Mouse (Mus musculus) heart, postnatal 10 days (tissue): ENCODE measurements around the gene Kctd6. TPM values are rescaled to one million over a fixed set of nuclear protein-coding genes. Genes with fewer than 3 reads are reported as not detected.

Experiments
- DNase-seq, 2 experiments: peaks; one replicate each; pipeline ENCODE4 v3.0.0; 2021
- intact Hi-C: fragments of 180-260 bp; cut with DNase I; formaldehyde crosslinking; loops from one replicate; pipeline ENCODE4 v1.15.1; 2025
- total RNA-seq, 2 experiments: library from RNA; stranded (reverse); gene quantifications; 2 replicates each; pipeline ENCODE4 v1.2.3; 2021

The Kctd6 gene
- 10 to 100 TPM; 11.8 to 14.8 TPM for total RNA-seq

- DNase-seq: peak; percentile 99
- intact Hi-C loops: loop anchor here (2.0 kb wide), 1 partner anchor 41 kb away; the partner anchor contains the start of gene Pdhb
Observed at GRCm38 (mm10) chr14:8213803-8214224, at the start of gene Kctd6. Gene Kctd6, plus strand, starts transcription at chr14:8214140.

DNA sequence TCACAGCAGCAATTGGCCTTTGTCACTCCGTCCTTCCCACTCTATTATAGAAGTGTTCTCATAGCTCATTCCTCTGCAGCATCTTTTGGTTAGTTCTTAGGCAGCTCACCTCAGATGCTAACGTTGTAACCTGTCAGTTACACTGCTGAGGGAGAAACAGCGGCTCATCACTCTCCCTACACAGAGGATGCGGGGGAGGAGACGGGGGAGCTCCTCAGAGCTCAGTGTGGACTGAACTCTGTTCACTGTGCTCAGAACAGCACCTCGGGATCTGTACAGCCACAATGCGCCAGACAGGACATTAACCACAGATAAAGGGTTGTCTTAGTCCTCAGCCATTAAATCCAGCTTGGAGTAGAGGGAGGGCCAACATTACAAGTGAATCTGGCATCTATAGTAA, 49.5 kb upstream of the Kctd6 start:
- DNase-seq: no peak
- intact Hi-C loops: loop anchor here (10.0 kb wide), 1 partner anchor 350 kb away; the partner anchor contains the start of gene Flnb

DNA sequence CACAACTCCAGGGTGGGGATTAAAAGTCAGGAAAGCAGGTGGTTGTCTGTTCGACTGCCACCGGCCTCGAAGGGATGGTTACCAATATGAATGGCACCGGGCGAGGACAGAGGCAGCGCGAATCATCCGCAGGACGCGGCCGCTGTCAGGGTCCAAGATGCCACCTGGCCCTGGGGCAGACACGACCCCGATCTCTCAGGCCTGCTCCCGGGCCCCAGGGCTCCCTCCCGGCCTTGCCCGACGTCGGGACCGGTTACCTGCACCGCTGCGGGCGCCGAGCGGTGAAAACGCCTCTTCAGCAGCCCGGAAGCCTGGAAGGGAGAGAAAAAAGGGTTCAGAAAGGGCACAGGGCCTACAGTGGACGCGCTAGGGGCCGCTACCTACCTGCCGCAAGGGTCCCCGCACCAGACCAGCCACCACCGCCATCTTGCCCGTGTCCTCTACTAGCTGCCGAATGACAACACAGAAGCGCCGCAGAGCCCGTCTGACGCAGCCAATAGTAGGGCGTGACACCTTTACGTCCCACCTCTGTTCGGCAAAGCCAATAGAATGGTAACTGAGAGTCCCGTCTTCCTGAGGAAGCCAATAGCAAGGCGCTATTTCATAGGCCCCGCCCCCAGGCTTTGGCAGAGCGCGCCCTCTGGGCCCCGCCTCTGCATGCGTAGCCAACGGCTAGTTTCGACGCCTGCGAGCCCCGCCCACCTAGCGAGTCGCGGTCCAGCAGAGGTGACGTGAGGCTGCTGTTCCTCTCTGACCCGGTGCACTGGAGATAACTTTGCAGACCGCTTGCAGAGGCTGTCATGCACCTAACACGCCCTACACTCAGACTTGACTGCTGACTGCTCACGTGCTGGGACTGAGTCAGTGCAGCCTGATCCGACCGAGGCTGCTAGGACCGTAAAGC, 41.2 kb upstream of the Kctd6 start, which contains the start of gene Pdhb:
Pdhb (minus strand) TSS at position 519 of the 904 bp plus-strand sequence.
- intact Hi-C loops: loop anchor here (2.0 to 10.0 kb wide), 3 partner anchors 42 to 172 kb away; partner anchors contain the start of genes Acox2 and Kctd6
- peak; percentile 100 for DNase-seq

DNA sequence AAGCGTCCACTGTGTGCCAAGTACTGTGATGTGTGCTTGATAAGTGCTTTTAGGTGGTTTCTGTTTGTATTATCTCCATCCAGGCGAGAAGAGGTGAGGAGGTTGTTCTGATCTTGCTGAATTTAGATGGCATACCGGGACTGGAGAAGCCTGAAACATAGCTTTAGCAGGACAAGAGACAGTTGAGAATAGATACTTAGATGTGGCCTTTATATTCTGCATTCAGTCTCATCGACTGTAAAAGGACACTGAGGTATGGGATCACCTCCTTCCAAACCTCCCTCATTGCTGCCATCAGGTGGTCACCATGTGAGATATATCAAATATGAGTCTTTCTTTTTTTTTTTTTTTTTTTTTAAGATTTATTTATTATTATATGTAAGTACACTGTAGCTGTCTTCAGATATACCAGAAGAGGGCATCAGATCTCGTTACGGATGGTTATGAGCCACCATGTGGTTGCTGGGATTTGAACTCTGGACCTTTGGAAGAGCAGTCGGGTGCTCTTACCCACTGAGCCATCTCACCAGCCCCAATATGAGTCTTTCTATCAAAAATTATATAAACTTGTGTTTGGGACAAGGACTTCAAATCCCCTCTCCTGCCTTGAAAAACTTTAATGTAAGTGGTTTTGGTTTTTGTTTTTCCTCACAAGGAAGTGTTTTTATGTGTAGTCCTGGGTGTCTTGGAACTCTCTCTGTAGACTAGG, 40.2 kb upstream of the Kctd6 start:
- intact Hi-C loops: loop anchor here (2.0 to 10.0 kb wide), 3 partner anchors 41 to 171 kb away; partner anchors contain the start of genes Acox2 and Kctd6

DNA sequence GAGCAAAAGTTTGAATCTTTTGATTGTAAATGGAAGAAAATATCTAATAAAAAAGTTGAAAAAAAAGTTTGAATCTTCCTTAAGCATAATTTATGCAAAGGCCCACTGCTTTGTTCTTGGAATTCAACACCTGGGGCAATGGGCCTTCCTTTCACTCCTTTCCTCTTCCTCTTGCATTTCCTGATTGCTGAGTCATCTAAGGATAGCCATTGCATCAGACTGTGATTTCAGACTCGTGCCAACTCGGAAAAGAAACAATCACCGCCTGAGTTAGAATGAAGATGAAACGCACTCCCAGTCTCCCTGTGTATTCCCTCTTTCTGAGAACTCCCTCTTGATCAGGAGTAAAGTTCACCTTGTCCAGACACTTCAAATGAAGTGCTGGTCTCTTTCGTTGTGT, 39.3 kb upstream of the Kctd6 start:
- peak in 1 of 2 experiments; percentile 18 for DNase-seq
- intact Hi-C loops: loop anchor here (5.0 to 10.0 kb wide), 2 partner anchors 83 to 170 kb away; partner anchors contain the start of gene Acox2

More for the DNA sequence above, 40.2 kb upstream of the Kctd6 start:
- peak in 1 of 2 experiments; percentile 44 for DNase-seq

- intact Hi-C loops: loop anchor here (10.0 kb wide), 1 partner anchor 169 kb away; no protein-coding TSS in a partner anchor
- DNase-seq: peak in 1 of 2 experiments; percentile 30
Observed at GRCm38 (mm10) chr14:8176251-8176650, 37.7 kb upstream of the Kctd6 start.

GRCm38 (mm10) chr14:8180371-8181035, 33.4 kb upstream of the Kctd6 start:
- intact Hi-C loops: no loop called here
- no peak for DNase-seq

DNA sequence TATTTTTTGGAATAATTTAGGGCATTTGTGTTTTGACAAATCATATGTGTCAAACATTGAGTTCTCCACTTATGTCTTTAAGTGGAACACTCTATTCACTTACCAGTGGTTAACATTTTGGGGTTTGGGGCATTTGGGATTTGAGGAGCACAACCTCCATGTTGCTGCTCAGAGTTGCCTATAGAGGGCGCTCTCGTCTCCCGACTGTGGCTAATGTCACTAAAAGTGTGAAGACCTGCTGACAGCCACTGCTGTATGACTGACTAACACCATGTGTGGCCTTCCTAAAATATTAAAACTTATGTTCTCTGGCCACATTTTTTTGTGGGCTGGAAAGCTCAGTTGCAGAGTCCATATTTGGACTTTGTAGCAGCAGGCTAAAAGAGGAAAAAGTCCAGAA, 30.6 kb upstream of the Kctd6 start:
- intact Hi-C loops: no loop called here

DNA sequence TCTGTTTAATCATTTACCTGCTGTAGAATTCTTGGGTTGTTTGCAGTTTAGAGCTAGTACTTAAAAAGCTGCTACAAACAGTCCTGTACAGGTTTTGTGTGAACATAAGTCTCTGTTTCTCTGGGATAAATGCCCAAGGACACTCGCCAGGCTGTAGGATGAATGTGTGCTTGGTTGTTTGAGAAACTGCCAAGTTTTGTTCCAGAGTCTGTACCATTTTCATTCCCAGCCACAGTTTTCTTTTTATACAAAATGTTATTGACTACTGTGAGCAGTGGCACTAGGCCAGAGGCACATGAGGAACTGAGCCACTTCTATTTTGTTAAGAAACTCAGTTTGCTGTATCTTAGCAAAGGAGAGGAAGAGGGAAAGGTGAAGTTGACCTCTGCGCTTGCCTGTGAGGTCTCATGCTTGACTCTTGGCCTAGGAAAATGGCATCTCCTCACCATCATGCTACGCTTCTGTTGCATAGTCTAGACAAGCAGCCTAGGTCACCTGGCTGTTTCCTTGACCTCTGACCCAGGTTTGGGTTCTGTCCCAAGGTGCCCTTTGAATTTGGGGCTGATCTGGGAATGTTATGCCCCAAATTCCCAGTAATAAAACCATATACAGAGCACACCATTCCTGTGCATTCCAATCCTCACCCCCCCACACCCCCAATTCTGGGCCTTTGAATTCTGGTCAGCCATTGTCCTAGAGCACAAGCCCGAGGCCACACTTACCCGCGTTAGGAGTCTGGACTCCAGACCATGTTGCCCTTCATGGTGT, 27.5 kb upstream of the Kctd6 start:
- intact Hi-C loops: no loop called here
- DNase-seq: no peak

More for the DNA sequence above, 30.6 kb upstream of the Kctd6 start:
- DNase-seq: no peak

DNA sequence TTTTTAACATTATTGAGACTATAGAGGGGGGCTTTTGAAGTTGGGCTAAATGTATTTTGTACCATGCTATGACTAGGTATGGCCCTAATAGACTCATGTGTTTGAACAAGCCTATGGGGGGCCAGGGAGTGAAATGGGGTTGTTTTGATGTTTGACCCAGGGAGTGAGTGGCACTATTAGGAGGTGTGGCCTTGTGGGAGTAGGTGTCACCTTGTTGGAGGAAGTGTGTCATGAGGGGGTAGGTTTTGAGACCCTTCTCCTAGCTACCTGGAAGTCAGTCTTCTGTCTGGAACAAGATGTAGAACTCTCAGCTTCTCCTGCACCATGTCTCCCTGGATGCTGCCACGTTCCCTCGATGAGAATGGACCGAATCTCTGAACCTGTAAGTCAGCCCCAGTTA, 23.4 kb upstream of the Kctd6 start:
- intact Hi-C loops: no loop called here
- DNase-seq: no peak

DNA sequence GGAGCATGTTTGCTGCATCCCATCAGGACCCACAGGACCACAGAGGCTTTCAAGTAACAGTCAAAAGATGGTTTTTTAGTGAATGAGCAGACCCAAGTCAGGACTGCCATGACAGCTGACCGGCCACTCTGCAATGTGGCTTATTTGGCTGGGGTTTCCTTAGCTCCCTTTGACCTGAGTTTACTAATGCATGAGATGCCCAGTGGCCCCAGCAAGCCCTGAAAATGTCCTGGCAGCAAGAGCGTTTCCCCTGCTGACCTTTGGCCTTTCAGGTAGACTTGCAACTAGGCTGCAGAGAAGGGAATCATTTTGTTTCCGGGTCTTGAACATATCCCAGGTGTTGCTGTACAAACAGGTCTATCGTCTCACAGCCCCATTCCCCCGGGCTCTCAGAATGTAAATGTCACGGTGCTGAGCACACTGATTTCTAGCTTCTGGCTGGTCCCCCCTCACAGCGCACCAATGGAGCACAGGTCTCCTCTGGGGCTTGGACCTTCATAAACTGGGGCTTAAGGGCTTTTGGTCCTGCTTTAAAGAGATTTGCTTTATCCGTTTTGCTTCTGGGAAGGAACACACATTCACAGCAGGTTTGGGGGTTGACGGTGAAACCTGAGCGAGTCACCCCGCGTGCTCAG, 22.5 kb upstream of the Kctd6 start:
- no peak for DNase-seq
- intact Hi-C loops: no loop called here

DNA sequence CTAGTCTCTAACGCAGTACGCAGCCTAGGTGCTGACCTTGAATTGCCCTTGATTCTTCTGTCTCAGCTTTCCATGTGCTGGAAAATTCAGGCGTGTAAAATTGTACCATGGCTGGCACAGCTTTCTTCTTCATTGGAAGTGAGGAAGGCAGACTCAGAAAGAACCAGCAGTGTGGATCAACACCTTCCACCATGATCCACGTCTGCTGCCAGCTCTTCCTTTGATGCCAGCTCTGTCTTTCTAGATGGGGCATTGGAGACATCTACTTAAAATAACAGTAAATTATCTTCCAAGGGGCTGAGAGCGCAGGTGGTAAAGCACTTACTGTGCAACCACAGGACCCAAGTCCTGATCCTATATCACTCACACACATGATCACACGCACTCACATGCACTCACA, 21.2 kb upstream of the Kctd6 start:
- no peak for DNase-seq
- intact Hi-C loops: no loop called here

- peak in 1 of 2 experiments; percentile 42 for DNase-seq
- intact Hi-C loops: no loop called here
Observed at GRCm38 (mm10) chr14:8200769-8201168, 13.2 kb upstream of the Kctd6 start.

DNA sequence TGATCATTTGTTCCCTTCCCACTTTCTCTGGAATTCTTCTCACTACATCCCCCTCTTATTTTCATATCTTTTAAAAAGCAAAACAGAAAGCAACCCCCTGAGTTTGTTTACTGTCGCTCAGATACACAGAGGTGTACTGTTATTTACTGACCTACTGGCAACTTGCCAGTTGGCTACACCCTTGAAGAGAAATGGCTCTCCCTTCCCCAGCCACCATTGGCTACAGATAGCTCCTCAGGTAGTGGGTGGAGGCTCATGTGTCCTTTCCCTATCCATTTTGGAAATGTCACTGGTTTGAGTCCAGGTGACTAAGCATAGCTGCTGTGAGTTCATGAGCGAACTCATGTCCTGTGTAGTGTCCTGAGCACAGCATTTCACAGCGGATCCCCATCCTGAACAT, 12.2 kb upstream of the Kctd6 start:
- intact Hi-C loops: no loop called here
- no peak for DNase-seq

DNA sequence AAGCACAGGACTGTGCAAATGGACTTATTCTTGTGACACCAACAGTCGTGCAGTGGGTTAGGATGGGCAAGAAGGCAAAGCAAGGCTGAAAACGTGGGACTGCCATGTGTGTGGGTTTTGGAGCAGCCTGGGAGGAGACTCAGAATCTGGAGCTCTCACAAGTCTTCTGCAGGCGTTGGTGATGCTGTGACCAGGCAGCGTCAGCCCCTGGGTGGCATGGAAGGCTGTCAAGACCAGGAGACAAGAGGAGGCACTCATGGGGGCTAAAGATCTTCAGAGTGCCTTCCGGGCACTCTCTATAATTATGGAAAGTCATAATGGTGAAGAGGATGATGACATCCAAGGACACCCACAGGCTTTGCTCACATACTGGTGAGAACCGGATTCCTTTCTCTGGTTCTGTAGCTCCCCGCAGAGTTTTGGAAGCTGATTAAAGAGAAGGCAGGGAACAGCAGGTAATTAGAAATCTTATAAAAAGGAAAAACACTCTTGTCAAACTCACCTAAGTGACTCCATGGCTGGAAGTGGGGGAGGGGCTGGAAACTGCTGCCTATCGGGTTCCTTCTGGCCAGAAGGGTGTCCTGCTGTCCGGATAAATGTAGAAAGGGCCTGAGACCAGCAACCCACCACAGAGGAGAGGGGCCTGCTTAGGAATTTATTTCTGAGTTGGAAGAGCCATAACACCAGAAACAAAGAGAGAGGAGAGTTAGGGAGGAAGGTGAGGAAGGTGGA, 7.6 kb upstream of the Kctd6 start:
- no peak for DNase-seq
- intact Hi-C loops: no loop called here

- intact Hi-C loops: no loop called here
Observed at GRCm38 (mm10) chr14:8207105-8207504, 6.8 kb upstream of the Kctd6 start.

GRCm38 (mm10) chr14:8207543-8207942, 6.4 kb upstream of the Kctd6 start:
- intact Hi-C loops: no loop called here
- no peak for DNase-seq

More at GRCm38 (mm10) chr14:8207105-8207504, 6.8 kb upstream of the Kctd6 start:
- DNase-seq: no peak

GRCm38 (mm10) chr14:8208876-8209275, 5.1 kb upstream of the Kctd6 start:
- intact Hi-C loops: no loop called here
- peak in 1 of 2 experiments; percentile 32 for DNase-seq

DNA sequence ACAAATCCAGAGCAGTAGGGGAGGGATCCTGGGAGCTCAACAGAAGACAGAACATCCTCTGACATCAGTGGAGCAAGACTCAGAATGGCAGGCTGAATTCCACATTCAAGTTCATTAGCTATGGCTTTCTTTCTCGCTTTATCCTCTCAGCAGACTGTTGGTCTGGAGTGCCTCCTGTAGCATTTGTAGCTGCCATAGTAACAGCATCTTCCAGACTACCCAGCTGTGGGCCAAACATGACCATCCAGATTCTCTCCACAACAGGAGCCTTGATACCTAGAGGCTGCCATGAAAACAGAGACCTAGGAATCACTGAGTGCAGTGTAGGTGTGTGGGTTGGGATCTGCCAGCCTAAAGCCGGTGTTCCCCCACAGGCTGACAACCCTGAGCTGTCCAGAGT, 4.0 kb upstream of the Kctd6 start:
- DNase-seq: no peak
- intact Hi-C loops: no loop called here
